Mouse (Mus musculus): Measurements from ENCODE around the gene Spin2-ps6. TPM values are rescaled to one million over a fixed set of nuclear protein-coding genes. Genes with fewer than 3 reads are reported as not detected.
"Not testable (repeated sequence)": the region's sequence is repeated elsewhere in the genome, so short reads cannot be mapped to it uniquely, and the experiment has no call there.

Spin2-ps6 gene
- not detected in 2 replicates for polyA plus RNA-seq (2016; fragmentation: Nextera tagmentation; extraction: Ambion mirVana)

- not testable (repeated sequence) for H3K4me2 ChIP-seq (replicated peaks); H3K4me3 ChIP-seq; H3K4me1 ChIP-seq; H3K9ac ChIP-seq; H3K27ac ChIP-seq; ATAC-seq (ENCODE audit: low FRiP score); H3K27me3 ChIP-seq; H3K9me3 ChIP-seq (replicated peaks); H3K36me3 ChIP-seq
- WGBS: 88% methylated on average over 1 of the region's 3 CpGs
These were observed at the start of gene Spin2-ps6 for GRCm38 (mm10) chrX:33234569-33234968. Gene Spin2-ps6, plus strand, starts transcription at chrX:33234869.

Other genes with a start within 250 kb of the Spin2-ps6 start
- gene Btbd35f12, start 78.5 kb downstream of the Spin2-ps6 start, polyA plus RNA-seq (2016; fragmentation: Nextera tagmentation; extraction: Ambion mirVana): not detected in 2 replicates

Measured in hindbrain, embryonic 12.5 days (tissue).